Mouse (Mus musculus) bone marrow, adult 2 months (tissue): ENCODE data around the gene Ggt6.

Experiments
- CTCF ChIP-seq: fragments of 200-500 bp; IDR thresholded peaks from 2 replicates; pipeline ENCODE4 v1.5.1; 2011; ENCODE audit warnings: low read length, control low read depth; ENCODE audit not compliant: control insufficient read depth, insufficient read depth
- POLR2A ChIP-seq: fragments of 200-500 bp; IDR thresholded peaks from 2 replicates; pipeline ENCODE4 v1.6.1; 2011; ENCODE audit warnings: low read depth, mild to moderate bottlenecking, control low read depth, low read length, borderline replicate concordance; ENCODE audit not compliant: control insufficient read depth

DNA sequence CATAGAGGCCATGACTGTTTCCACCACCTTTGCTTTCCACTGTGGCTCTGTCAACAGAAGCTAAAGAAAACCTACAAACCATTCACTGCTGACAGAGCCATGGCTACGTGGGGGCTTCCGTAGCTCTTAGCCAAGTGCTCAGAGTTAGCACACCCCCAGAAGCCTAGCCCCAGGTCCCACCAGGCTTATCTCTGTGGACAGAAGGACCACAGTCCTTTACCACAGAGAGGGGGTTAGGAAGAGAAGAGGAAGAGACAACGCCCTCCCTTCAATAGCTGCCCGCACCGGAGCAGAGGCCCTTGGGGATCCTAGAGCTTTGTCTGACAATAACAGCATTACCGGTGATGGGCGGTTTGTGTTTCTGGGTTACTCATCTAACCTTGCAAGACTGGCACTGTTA is 40.1 kb downstream of the Ggt6 start:
- TF ChIP-seq CTCF (no peak), POLR2A (no peak)
